Mouse (Mus musculus): ENCODE data around the gene Akna.

Akna gene

DNA sequence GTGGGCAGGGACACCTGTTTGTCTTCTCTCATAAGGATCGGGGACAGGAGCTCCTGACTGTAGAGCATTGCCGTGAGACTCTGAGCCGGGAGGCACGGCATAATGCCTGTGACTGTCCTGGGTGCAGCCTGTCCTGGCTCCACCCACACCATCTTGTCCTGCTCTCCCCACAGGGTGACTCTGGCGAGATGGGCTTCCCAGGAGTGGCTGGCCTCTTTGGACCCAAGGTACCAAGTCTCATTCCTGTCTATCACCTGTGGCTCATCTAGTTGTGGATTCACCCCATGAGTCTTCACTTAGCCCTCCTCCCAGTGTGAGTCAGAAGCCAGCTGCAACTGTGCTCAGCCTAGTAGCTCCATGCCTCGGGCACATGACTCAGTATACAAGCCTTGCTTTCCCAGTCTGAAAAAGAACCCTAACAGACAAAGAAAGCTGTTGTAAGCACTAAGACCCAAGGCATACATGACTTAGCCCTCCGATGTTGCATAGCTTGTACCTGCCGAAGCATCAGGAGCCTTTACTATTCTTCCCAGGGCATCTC, 79.8 kb downstream of the Akna start:
- no peak for DNase-seq (ENCODE audit: low read depth)

DNA sequence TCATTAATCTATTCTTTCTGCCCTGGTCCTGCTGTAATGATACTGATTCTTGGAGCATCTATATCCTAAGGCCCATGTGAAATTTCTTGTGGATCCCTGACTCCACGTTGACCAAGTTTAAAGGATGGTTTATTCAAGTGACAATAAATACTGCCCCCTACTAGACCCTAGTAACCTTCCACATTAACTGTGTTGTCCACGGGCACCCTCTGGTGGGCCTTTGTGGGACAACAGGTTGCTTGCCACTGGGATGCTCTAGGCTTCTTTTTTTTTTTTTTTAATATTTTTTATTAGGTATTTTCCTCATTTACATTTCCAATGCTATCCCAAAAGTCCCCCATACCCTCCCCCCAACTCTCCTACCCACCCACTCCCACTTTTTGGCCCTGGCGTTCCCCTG, 83.6 kb downstream of the Akna start:
- peak; percentile 15 for DNase-seq (ENCODE audit: low read depth)

Data from 416B (cell line).